Mouse (Mus musculus): Measurements from ENCODE around the gene Disp3.

Gene Disp3

GRCm38 (mm10) chr4:148215264-148215900 is 72.4 kb downstream of the Disp3 start:
- DNase-seq (ENCODE audit: low spot score) = no peak

- no peak for DNase-seq (ENCODE audit: low spot score)
Observed at GRCm38 (mm10) chr4:148214460-148215136, 73.2 kb downstream of the Disp3 start.

GRCm38 (mm10) chr4:148204873-148205232 is 82.9 kb downstream of the Disp3 start:
- no peak for DNase-seq (ENCODE audit: low spot score)

GRCm38 (mm10) chr4:148204061-148204872 is 83.5 kb downstream of the Disp3 start:
- DNase-seq (ENCODE audit: low spot score) = no peak

GRCm38 (mm10) chr4:148203557-148203956 is 84.2 kb downstream of the Disp3 start:
- no peak for DNase-seq (ENCODE audit: low spot score)

GRCm38 (mm10) chr4:148198721-148199120 is 89.0 kb downstream of the Disp3 start:
- DNase-seq (ENCODE audit: low spot score) = no peak

GRCm38 (mm10) chr4:148194400-148194799 is 93.4 kb downstream of the Disp3 start:
- DNase-seq (ENCODE audit: low spot score) = no peak

- DNase-seq (ENCODE audit: low spot score) = no peak
Observed at GRCm38 (mm10) chr4:148192707-148193245, 95.0 kb downstream of the Disp3 start.

Data from T-cell, adult 2 months (primary cell).